Mouse (Mus musculus): ENCODE data around the gene Fabp3. TPM values are rescaled to one million over a fixed set of nuclear protein-coding genes. Genes with fewer than 3 reads are reported as not detected.
A peak's percentile ranks its signal among the peaks of the same experiment; 100 is the strongest.

Fabp3 gene
- polyA plus RNA-seq, 1 experiment = 222 TPM

- WGBS = 90% methylated on average over 10 of the region's 10 CpGs
- no peak overlapping the region for H3K27ac ChIP-seq (ENCODE audit: control insufficient read depth, insufficient read depth, low read length)
- H3K4me1 ChIP-seq (replicated peaks; ENCODE audit: control insufficient read depth, insufficient read depth, low read length) = no peaks in the 10 kb centered on the region
- peaks cover 5% of the 10 kb centered on the region; the same call in 1 of the 2 replicates for H3K27me3 ChIP-seq (ENCODE audit: control insufficient read depth, insufficient read depth, low read length)
- TF ChIP-seq CTCF (IDR thresholded peaks at IDR 0.05; ENCODE audit: borderline replicate concordance, control insufficient read depth, extremely low read depth, insufficient read depth, low read length, poor library complexity) (no peak), POLR2A (IDR thresholded peaks at IDR 0.05; ENCODE audit: control insufficient read depth, extremely low read depth, insufficient read depth, low read length, poor library complexity) (no peak)
- H3K36me3 ChIP-seq (ENCODE audit: control insufficient read depth, insufficient read depth, low read length) = no peaks in the 10 kb centered on the region
- H3K4me3 ChIP-seq (ENCODE audit: control insufficient read depth, insufficient read depth, low read length) = no peak overlapping the region
- no peak for DNase-seq
Observed at GRCm38 (mm10) chr4:130268736-130269135, 39.7 kb upstream of the Fabp3 start.

- no peaks in the 10 kb centered on the region for H3K36me3 ChIP-seq (ENCODE audit: control insufficient read depth, insufficient read depth, low read length)
- WGBS = 84% methylated on average over 8 of the region's 8 CpGs
- TF ChIP-seq CTCF (IDR thresholded peaks at IDR 0.05; ENCODE audit: borderline replicate concordance, control insufficient read depth, extremely low read depth, insufficient read depth, low read length, poor library complexity) (no peak), POLR2A (IDR thresholded peaks at IDR 0.05; ENCODE audit: control insufficient read depth, extremely low read depth, insufficient read depth, low read length, poor library complexity) (no peak)
Observed at GRCm38 (mm10) chr4:130270089-130270488, 38.3 kb upstream of the Fabp3 start.

GRCm38 (mm10) chr4:130270611-130271347 lies 37.6 kb upstream of the Fabp3 start:
- no peaks in the 10 kb centered on the region for H3K4me1 ChIP-seq (replicated peaks; ENCODE audit: control insufficient read depth, insufficient read depth, low read length)
- TF ChIP-seq CTCF (IDR thresholded peaks at IDR 0.05; ENCODE audit: borderline replicate concordance, control insufficient read depth, extremely low read depth, insufficient read depth, low read length, poor library complexity) = no peak
- TF ChIP-seq POLR2A (IDR thresholded peaks at IDR 0.05; ENCODE audit: control insufficient read depth, extremely low read depth, insufficient read depth, low read length, poor library complexity) = no peak
- DNase-seq = no peak
- no peak overlapping the region for H3K27ac ChIP-seq (ENCODE audit: control insufficient read depth, insufficient read depth, low read length)
- H3K36me3 ChIP-seq (ENCODE audit: control insufficient read depth, insufficient read depth, low read length) = no peaks in the 10 kb centered on the region
- H3K27me3 ChIP-seq (ENCODE audit: control insufficient read depth, insufficient read depth, low read length) = peaks cover 13% of the 10 kb centered on the region
- H3K4me3 ChIP-seq (ENCODE audit: control insufficient read depth, insufficient read depth, low read length) = no peak overlapping the region
- 48% methylated on average over 6 of the region's 6 CpGs for WGBS

More at GRCm38 (mm10) chr4:130270089-130270488, 38.3 kb upstream of the Fabp3 start:
- DNase-seq = no peak
- Histone ChIP-seq H3K27ac (ENCODE audit: control insufficient read depth, insufficient read depth, low read length) (no peak overlapping the region), H3K4me1 (replicated peaks; ENCODE audit: control insufficient read depth, insufficient read depth, low read length) (no peaks in the 10 kb centered on the region), H3K27me3 (ENCODE audit: control insufficient read depth, insufficient read depth, low read length) (peaks cover 13% of the 10 kb centered on the region), H3K4me3 (ENCODE audit: control insufficient read depth, insufficient read depth, low read length) (no peak overlapping the region)

GRCm38 (mm10) chr4:130273698-130274345 lies 34.6 kb upstream of the Fabp3 start:
- H3K4me1 ChIP-seq (replicated peaks; ENCODE audit: control insufficient read depth, insufficient read depth, low read length) = no peaks in the 10 kb centered on the region
- H3K36me3 ChIP-seq (ENCODE audit: control insufficient read depth, insufficient read depth, low read length) = no peaks in the 10 kb centered on the region
- H3K4me3 ChIP-seq (ENCODE audit: control insufficient read depth, insufficient read depth, low read length) = no peak overlapping the region
- WGBS = 25% methylated on average over 12 of the region's 12 CpGs
- DNase-seq = no peak
- no peak for TF ChIP-seq CTCF (IDR thresholded peaks at IDR 0.05; ENCODE audit: borderline replicate concordance, control insufficient read depth, extremely low read depth, insufficient read depth, low read length, poor library complexity)
- no peak for TF ChIP-seq POLR2A (IDR thresholded peaks at IDR 0.05; ENCODE audit: control insufficient read depth, extremely low read depth, insufficient read depth, low read length, poor library complexity)
- no peak overlapping the region for H3K27ac ChIP-seq (ENCODE audit: control insufficient read depth, insufficient read depth, low read length)
- H3K27me3 ChIP-seq (ENCODE audit: control insufficient read depth, insufficient read depth, low read length) = peaks cover 19% of the 10 kb centered on the region

- TF ChIP-seq POLR2A (IDR thresholded peaks at IDR 0.05; ENCODE audit: control insufficient read depth, extremely low read depth, insufficient read depth, low read length, poor library complexity) = no peak
- no peak for TF ChIP-seq CTCF (IDR thresholded peaks at IDR 0.05; ENCODE audit: borderline replicate concordance, control insufficient read depth, extremely low read depth, insufficient read depth, low read length, poor library complexity)
- 5% methylated on average over 29 of the region's 29 CpGs for WGBS
- Histone ChIP-seq H3K27ac (ENCODE audit: control insufficient read depth, insufficient read depth, low read length) (no peak overlapping the region), H3K4me3 (ENCODE audit: control insufficient read depth, insufficient read depth, low read length) (no peak overlapping the region), H3K27me3 (ENCODE audit: control insufficient read depth, insufficient read depth, low read length) (peaks cover 19% of the 10 kb centered on the region), H3K36me3 (ENCODE audit: control insufficient read depth, insufficient read depth, low read length) (no peaks in the 10 kb centered on the region), H3K4me1 (replicated peaks; ENCODE audit: control insufficient read depth, insufficient read depth, low read length) (no peaks in the 10 kb centered on the region)
- no peak for DNase-seq
Observed at GRCm38 (mm10) chr4:130274346-130275015, 33.9 kb upstream of the Fabp3 start.

- H3K4me3 ChIP-seq (ENCODE audit: control insufficient read depth, insufficient read depth, low read length) = 0 out of 2 replicates have a peak overlapping the region, but pooled peaks have one; percentile 5
- no peaks in the 10 kb centered on the region for H3K4me1 ChIP-seq (replicated peaks; ENCODE audit: control insufficient read depth, insufficient read depth, low read length)
- 6% methylated on average over 62 of the region's 62 CpGs for WGBS
- H3K27me3 ChIP-seq (ENCODE audit: control insufficient read depth, insufficient read depth, low read length) = peaks cover 19% of the 10 kb centered on the region
- no peak overlapping the region for H3K27ac ChIP-seq (ENCODE audit: control insufficient read depth, insufficient read depth, low read length)
- DNase-seq = no peak
- H3K36me3 ChIP-seq (ENCODE audit: control insufficient read depth, insufficient read depth, low read length) = no peaks in the 10 kb centered on the region
- no peak for TF ChIP-seq POLR2A (IDR thresholded peaks at IDR 0.05; ENCODE audit: control insufficient read depth, extremely low read depth, insufficient read depth, low read length, poor library complexity)
Observed at GRCm38 (mm10) chr4:130275016-130275822, 33.2 kb upstream of the Fabp3 start.
